Mouse (Mus musculus) E14TG2a.4 (cell line): ENCODE measurements around the gene Olfr427.

ENCODE experiments used
- CTCF ChIP-seq: conservative IDR thresholded peaks from 2 replicates; pipeline ENCODE4 v1.5.1; 2014; ENCODE audit warnings: low read length
- NANOG ChIP-seq: IDR thresholded peaks from 2 replicates; pipeline ENCODE4 v1.6.1; 2014; ENCODE audit warnings: borderline replicate concordance, low read length, mixed read lengths

GRCm38 (mm10) chr1:174146696-174147095 is 50.0 kb downstream of the Olfr427 start:
- TF ChIP-seq CTCF (no peak), NANOG (no peak)
